In the genomic region with DNA sequence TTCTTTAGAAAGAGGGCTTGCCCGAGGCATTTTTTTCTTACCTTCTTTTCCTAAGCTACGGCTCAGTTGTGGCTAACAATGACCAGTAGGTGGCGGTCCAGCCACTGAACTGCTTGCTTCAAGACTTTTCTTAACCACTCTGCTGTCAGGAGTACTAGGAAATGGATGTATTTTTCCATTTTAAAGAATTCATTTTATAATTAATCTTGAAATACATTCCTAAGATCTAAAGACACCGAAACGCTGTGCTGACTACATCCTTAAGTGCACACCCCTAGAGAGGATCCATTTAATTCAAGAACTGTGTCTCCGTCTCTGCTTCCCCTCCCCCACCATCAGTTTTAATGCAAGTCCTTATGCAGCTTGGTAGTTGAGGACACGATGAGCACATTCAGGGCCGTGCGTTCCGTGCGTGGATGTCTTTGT, we compare ENCODE assay signal across 8 mouse cellular contexts.
DNase-seq lines count a peak whose midpoint lies in the region; ATAC-seq and TF ChIP-seq lines count a peak whose summit lies in the region.

No protein-coding gene starts in this region.

- TF ChIP-seq POLR2A in ES-Bruce4 (IDR thresholded peaks at IDR 0.05; ENCODE audit: insufficient read depth, low read length), result no peak

- H3K9me3 ChIP-seq in ES-Bruce4 (replicated peaks; ENCODE audit: control insufficient read depth, insufficient read depth, low read length, poor library complexity, severe bottlenecking), result no peaks in the 10 kb centered on the region
- no peaks in the 10 kb centered on the region for H3K9me3 ChIP-seq in embryonic facial prominence, embryonic 15.5 days (replicated peaks)
- H3K9me3 ChIP-seq in heart, embryonic 16.5 days (replicated peaks; ENCODE audit: control insufficient read depth, low read length), result no peaks in the 10 kb centered on the region
- H3K9me3 ChIP-seq in liver, embryonic 12.5 days (replicated peaks), result no peaks in the 10 kb centered on the region
- no peaks in the 10 kb centered on the region for H3K9me3 ChIP-seq in neural tube, embryonic 14.5 days (ENCODE audit: control insufficient read depth, low read length)

- ATAC-seq in embryonic facial prominence, embryonic 15.5 days (ENCODE audit: insufficient number of reproducible peaks, low FRiP score, low TSS enrichment, low read depth), result no peak
- no peak for ATAC-seq in heart, embryonic 16.5 days (replicated peaks; ENCODE audit: extremely low read depth, insufficient read depth, low FRiP score)
- ATAC-seq in liver, embryonic 12.5 days, result no peak
- ATAC-seq in neural tube, embryonic 14.5 days (ENCODE audit: low read depth), result peak; percentile 70; the same call in 1 of the 2 replicates
- no peak for ATAC-seq in activated CD4-positive, CD25-positive, alpha-beta regulatory T cell, adult 4 months

- H3K27ac ChIP-seq in ES-Bruce4 (ENCODE audit: insufficient read depth, low read length), result no peak overlapping the region
- no peak overlapping the region for H3K27ac ChIP-seq in embryonic facial prominence, embryonic 15.5 days (replicated peaks)
- H3K27ac ChIP-seq in heart, embryonic 16.5 days (ENCODE audit: low read length), result no peak overlapping the region
- no peak overlapping the region for H3K27ac ChIP-seq in liver, embryonic 12.5 days
- no peak overlapping the region for H3K27ac ChIP-seq in neural tube, embryonic 14.5 days (ENCODE audit: low read depth, low read length)

- H3K4me2 ChIP-seq in embryonic facial prominence, embryonic 15.5 days (replicated peaks), result peak overlapping the region; percentile 56
- H3K4me2 ChIP-seq in heart, embryonic 16.5 days (ENCODE audit: low read depth, low read length), result peak overlapping the region; percentile 79
- H3K4me2 ChIP-seq in liver, embryonic 12.5 days, result peak overlapping the region; percentile 55
- H3K4me2 ChIP-seq in neural tube, embryonic 14.5 days (ENCODE audit: low read depth, low read length), result peak overlapping the region; percentile 51

- under 1% methylated on average over 11 of the region's 11 CpGs for WGBS in embryonic facial prominence, embryonic 15.5 days
- 2% methylated on average over 11 of the region's 11 CpGs for WGBS in heart, embryonic 16.5 days
- WGBS in liver, embryonic 12.5 days (ENCODE audit: insufficient replicate concordance), result 3% methylated on average over 11 of the region's 11 CpGs
- under 1% methylated on average over 11 of the region's 11 CpGs for WGBS in neural tube, embryonic 14.5 days

- no peaks in the 10 kb centered on the region for H3K36me3 ChIP-seq in ES-Bruce4 (ENCODE audit: control insufficient read depth, insufficient read depth, low read length, poor library complexity, severe bottlenecking)
- no peaks in the 10 kb centered on the region for H3K36me3 ChIP-seq in embryonic facial prominence, embryonic 15.5 days
- H3K36me3 ChIP-seq in heart, embryonic 16.5 days (ENCODE audit: control insufficient read depth, insufficient read depth), result no peaks in the 10 kb centered on the region
- no peaks in the 10 kb centered on the region for H3K36me3 ChIP-seq in liver, embryonic 12.5 days
- H3K36me3 ChIP-seq in neural tube, embryonic 14.5 days (ENCODE audit: control insufficient read depth, insufficient read depth, low read length), result no peaks in the 10 kb centered on the region

- peak; percentile 67 for DNase-seq in adrenal gland, postnatal 14 days
- DNase-seq in kidney, postnatal 25 days, result peak; percentile 71 to 79

- H3K4me1 ChIP-seq in ES-Bruce4 (ENCODE audit: control insufficient read depth, insufficient read depth, low read length), result peaks cover 1% of the 10 kb centered on the region
- peaks cover 4% of the 10 kb centered on the region; the same call in 1 of the 2 replicates for H3K4me1 ChIP-seq in embryonic facial prominence, embryonic 15.5 days
- 0 out of 2 replicates have a peak, but pooled peaks cover 4% of the 10 kb centered on the region for H3K4me1 ChIP-seq in heart, embryonic 16.5 days (ENCODE audit: control insufficient read depth, insufficient read depth, low read length)
- 0 out of 2 replicates have a peak, but pooled peaks cover 3% of the 10 kb centered on the region for H3K4me1 ChIP-seq in liver, embryonic 12.5 days
- no peaks in the 10 kb centered on the region for H3K4me1 ChIP-seq in neural tube, embryonic 14.5 days (ENCODE audit: control insufficient read depth, insufficient read depth, low read length)

- no peak overlapping the region for H3K4me3 ChIP-seq in ES-Bruce4 (ENCODE audit: low read depth, low read length)
- peak overlapping the region; percentile 37 for H3K4me3 ChIP-seq in embryonic facial prominence, embryonic 15.5 days (replicated peaks)
- peak overlapping the region; percentile 45 for H3K4me3 ChIP-seq in heart, embryonic 16.5 days (ENCODE audit: low read length)
- peak overlapping the region; percentile 10; the same call in 1 of the 2 replicates for H3K4me3 ChIP-seq in liver, embryonic 12.5 days
- H3K4me3 ChIP-seq in neural tube, embryonic 14.5 days (ENCODE audit: low read depth, low read length), result peak overlapping the region; percentile 27

- no peaks in the 10 kb centered on the region for H3K27me3 ChIP-seq in ES-Bruce4 (ENCODE audit: control insufficient read depth, insufficient read depth, low read length, poor library complexity, severe bottlenecking)
- peaks cover 13% of the 10 kb centered on the region for H3K27me3 ChIP-seq in embryonic facial prominence, embryonic 15.5 days
- H3K27me3 ChIP-seq in heart, embryonic 16.5 days (ENCODE audit: control insufficient read depth, insufficient read depth, low read length), result peaks cover 14% of the 10 kb centered on the region; the same call in 1 of the 2 replicates
- H3K27me3 ChIP-seq in liver, embryonic 12.5 days (replicated peaks), result 0 out of 2 replicates have a peak, but pooled peaks cover 10% of the 10 kb centered on the region
- H3K27me3 ChIP-seq in neural tube, embryonic 14.5 days (ENCODE audit: control insufficient read depth, insufficient read depth, low read length), result no peaks in the 10 kb centered on the region

- TF ChIP-seq CTCF in ES-Bruce4 (IDR thresholded peaks at IDR 0.05; ENCODE audit: low read depth, low read length), result peak; percentile 26

- no peak for TF ChIP-seq EP300 in ES-Bruce4 (IDR thresholded peaks at IDR 0.05; ENCODE audit: insufficient read depth, low read depth, low read length)

- H3K9ac ChIP-seq in ES-Bruce4 (ENCODE audit: low read depth, poor library complexity, severe bottlenecking), result no peak overlapping the region
- no peak overlapping the region for H3K9ac ChIP-seq in embryonic facial prominence, embryonic 15.5 days
- H3K9ac ChIP-seq in heart, embryonic 16.5 days (ENCODE audit: low read length), result peak overlapping the region; percentile 25; the same call in 1 of the 2 replicates
- no peak overlapping the region for H3K9ac ChIP-seq in liver, embryonic 12.5 days
- H3K9ac ChIP-seq in neural tube, embryonic 14.5 days (replicated peaks; ENCODE audit: low read depth, low read length), result no peak overlapping the region
